Mouse (Mus musculus) hindlimb bud, embryonic 11.5 days (tissue): ENCODE results near the gene Arl16.
"Not testable (repeated sequence)": the region's sequence is repeated elsewhere in the genome, so short reads cannot be mapped to it uniquely, and the experiment has no call there.

ENCODE experiments used
- DNase-seq: peaks from one replicate; pipeline ENCODE4 v3.0.0-alpha.2; 2012; ENCODE audit warnings: low read depth, low spot score; ENCODE audit errors: extremely low spot score

Gene Arl16

GRCm38 (mm10) chr11:120467051-120467735 lies at the start of gene Arl16:
TSS of gene Arl16 (minus strand) at chr11:120467607.
- DNase-seq: peak; percentile 96

- no peak for DNase-seq
These were observed 49.7 kb upstream of the Arl16 start for GRCm38 (mm10) chr11:120517147-120517546.

GRCm38 (mm10) chr11:120515611-120516010 lies 48.2 kb upstream of the Arl16 start:
- peak; percentile 66 for DNase-seq

GRCm38 (mm10) chr11:120514262-120514661 lies 46.9 kb upstream of the Arl16 start:
- DNase-seq: not testable (repeated sequence)

- no peak for DNase-seq
These were observed 45.5 kb upstream of the Arl16 start for GRCm38 (mm10) chr11:120512790-120513453.

GRCm38 (mm10) chr11:120510375-120511030 lies 43.1 kb upstream of the Arl16 start:
- DNase-seq: no peak

- no peak for DNase-seq
These were observed 42.5 kb upstream of the Arl16 start for GRCm38 (mm10) chr11:120509940-120510339.

GRCm38 (mm10) chr11:120508290-120508870 lies 41.0 kb upstream of the Arl16 start:
- DNase-seq: no peak

GRCm38 (mm10) chr11:120507611-120508289 lies 40.3 kb upstream of the Arl16 start:
- DNase-seq: no peak

- no peak for DNase-seq
These were observed 39.5 kb upstream of the Arl16 start for GRCm38 (mm10) chr11:120506899-120507298.

GRCm38 (mm10) chr11:120505661-120506060 lies 38.3 kb upstream of the Arl16 start:
- no peak for DNase-seq

GRCm38 (mm10) chr11:120501701-120502100 lies 34.3 kb upstream of the Arl16 start:
- DNase-seq: no peak

GRCm38 (mm10) chr11:120501018-120501417 lies 33.6 kb upstream of the Arl16 start:
- no peak for DNase-seq

GRCm38 (mm10) chr11:120500357-120500756 lies 33.0 kb upstream of the Arl16 start:
- no peak for DNase-seq

GRCm38 (mm10) chr11:120499894-120500293 lies 32.5 kb upstream of the Arl16 start:
- no peak for DNase-seq

- no peak for DNase-seq
These were observed 31.5 kb upstream of the Arl16 start for GRCm38 (mm10) chr11:120498891-120499290.

- DNase-seq: no peak
These were observed 30.8 kb upstream of the Arl16 start for GRCm38 (mm10) chr11:120498226-120498625.

GRCm38 (mm10) chr11:120497436-120497835 lies 30.0 kb upstream of the Arl16 start:
- DNase-seq: no peak

- no peak for DNase-seq
These were observed 26.5 kb upstream of the Arl16 start for GRCm38 (mm10) chr11:120493911-120494310.

GRCm38 (mm10) chr11:120493351-120493750 lies 25.9 kb upstream of the Arl16 start:
- no peak for DNase-seq

GRCm38 (mm10) chr11:120492878-120493203 lies 25.4 kb upstream of the Arl16 start:
- no peak for DNase-seq
